Mouse (Mus musculus): ENCODE results near the gene Mrpl23. TPM values are rescaled to one million over a fixed set of nuclear protein-coding genes. Genes with fewer than 3 reads are reported as not detected.

The Mrpl23 gene
- polyA plus RNA-seq, 1 experiment from 2014 or later = 25.1 TPM

DNA sequence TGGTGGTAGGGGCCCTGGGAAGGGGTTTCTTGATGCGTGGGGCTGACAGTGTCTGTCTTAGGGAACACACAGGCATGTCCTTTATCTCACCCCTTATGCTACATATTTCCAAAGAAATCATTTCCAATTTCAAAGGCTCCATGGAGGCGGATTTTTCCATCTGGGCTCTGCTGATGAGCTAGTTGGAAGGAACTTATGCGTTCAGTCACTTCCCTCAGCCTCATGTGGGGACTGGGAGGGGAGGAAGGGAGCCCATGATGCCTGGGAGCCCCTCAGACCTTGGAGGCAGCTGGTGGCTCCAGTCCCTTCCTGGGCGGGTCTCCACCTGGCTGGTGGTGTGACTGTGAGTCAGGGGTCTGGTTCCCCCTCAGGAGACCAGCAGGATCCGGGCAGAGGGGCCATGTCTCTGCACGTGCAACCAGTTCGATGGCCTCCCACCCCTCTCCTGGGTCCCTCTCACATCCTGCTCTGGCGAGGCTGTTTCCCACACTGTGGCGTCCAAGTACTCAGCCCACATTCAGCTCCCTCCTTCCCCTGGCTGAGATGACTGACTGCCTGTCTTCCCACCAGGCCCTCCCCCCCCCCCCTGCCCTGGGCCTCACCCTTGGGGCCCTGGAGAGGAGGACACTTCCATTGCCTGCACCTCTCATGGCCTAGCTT lies 55.9 kb downstream of the Mrpl23 start:
- WGBS = 77% methylated on average over 9 of the region's 9 CpGs
- H3K27ac ChIP-seq = peak overlapping the region; percentile 81
- no peaks in the 10 kb centered on the region for H3K36me3 ChIP-seq
- no peaks in the 10 kb centered on the region for H3K9me3 ChIP-seq
- no peak for DNase-seq (ENCODE audit: low spot score)
- no peak overlapping the region for H3K4me3 ChIP-seq
- peaks cover 54% of the 10 kb centered on the region for H3K4me1 ChIP-seq
- H3K27me3 ChIP-seq (ENCODE audit: insufficient read depth, poor library complexity, severe bottlenecking) = 0 out of 2 replicates have a peak, but pooled peaks cover 8% of the 10 kb centered on the region

MicroRNA genes within 50 kb of the gene (microRNA counts, 519-probe panel; counts per million panel counts)
- microRNA mmu-miR-675-3p (5,964 counts per million, percentile 58 among the panel's probes with 10 or more counts), microRNA mmu-miR-675-5p (1,719 counts per million, percentile 2 among the panel's probes with 10 or more counts)

Small RNA genes within 50 kb of the gene (microRNA-seq; reads per million reads assigned to microRNA genes)
- gene Mir675 = 303 reads per million, percentile 64 among the genes with 10 or more reads in this experiment

Other genes with a start within 250 kb of the Mrpl23 start
- not detected in 2 replicates for gene Krtap5-1, start 235.6 kb upstream of the Mrpl23 start, polyA plus RNA-seq (2016; fragmentation: Nextera tagmentation; extraction: Ambion mirVana)
- gene Krtap5-4, start 229.1 kb upstream of the Mrpl23 start, polyA plus RNA-seq (2016; fragmentation: Nextera tagmentation; extraction: Ambion mirVana) = 0.34 TPM in 1 of 2 replicates, not detected in the other
- gene Ifitm10, start 158.9 kb upstream of the Mrpl23 start, polyA plus RNA-seq (2016; fragmentation: Nextera tagmentation; extraction: Ambion mirVana) = 7.7 and 12.5 TPM in 2 replicates
- 0.55 and 0.92 TPM in 2 replicates for gene Gm49369, start 150.0 kb upstream of the Mrpl23 start, polyA plus RNA-seq (2016; fragmentation: Nextera tagmentation; extraction: Ambion mirVana)
- gene Ctsd, start 144.6 kb upstream of the Mrpl23 start, polyA plus RNA-seq (2016; fragmentation: Nextera tagmentation; extraction: Ambion mirVana) = 293 and 402 TPM in 2 replicates
- 0.38 and 1.3 TPM in 2 replicates for gene Syt8, start 97.8 kb upstream of the Mrpl23 start, polyA plus RNA-seq (2016; fragmentation: Nextera tagmentation; extraction: Ambion mirVana)
- gene Tnni2, start 90.9 kb upstream of the Mrpl23 start, polyA plus RNA-seq (2016; fragmentation: Nextera tagmentation; extraction: Ambion mirVana) = 51.9 and 56.4 TPM in 2 replicates
- 32.0 and 36.9 TPM in 2 replicates for gene Lsp1, start 71.9 kb upstream of the Mrpl23 start, polyA plus RNA-seq (2016; fragmentation: Nextera tagmentation; extraction: Ambion mirVana)
- gene Tnnt3, start 33.9 kb upstream of the Mrpl23 start, polyA plus RNA-seq (2016; fragmentation: Nextera tagmentation; extraction: Ambion mirVana) = 9.5 and 10.4 TPM in 2 replicates
- gene Igf2, start 134.1 kb downstream of the Mrpl23 start, polyA plus RNA-seq (2016; fragmentation: Nextera tagmentation; extraction: Ambion mirVana) = 962 and 991 TPM in 2 replicates
- 0.17 and 0.34 TPM in 2 replicates for gene Gm49394, start 137.3 kb downstream of the Mrpl23 start, polyA plus RNA-seq (2016; fragmentation: Nextera tagmentation; extraction: Ambion mirVana)
- not detected in 2 replicates for gene Ins2, start 210.7 kb downstream of the Mrpl23 start, polyA plus RNA-seq (2016; fragmentation: Nextera tagmentation; extraction: Ambion mirVana)

All from heart, embryonic 10.5 days (tissue).